Mouse (Mus musculus) limb, embryonic 14.5 days (tissue): ENCODE measurements at regions not wholly inside any gene's neighbourhood (a gene's known extent, or its start where the extent isn't known, plus 50 kb on each side); places are given as distances from the start of the nearest gene placed in this dataset. TPM values are rescaled to one million over a fixed set of nuclear protein-coding genes. Genes with fewer than 3 reads are reported as not detected.

ENCODE experiments used
- ATAC-seq: fragments of 200-750 bp; cut with Nextera tagmentation; 2 replicates; pipeline ENCODE4 v1.8.0; 2017; ENCODE audit warnings: low read depth, moderate number of reproducible peaks, moderate TSS enrichment; ENCODE audit not compliant: low FRiP score
- DNase-seq: peaks from one replicate; pipeline ENCODE4 v3.0.0-alpha.2; 2015; ENCODE audit warnings: low spot score
- H3K27ac ChIP-seq: fragments of 300-500 bp; sonication (generic); replicated peaks from 2 replicates; pipeline ENCODE4 v1.5.1; 2014; ENCODE audit warnings: low read depth, mild to moderate bottlenecking, low read length, moderate library complexity, mixed read lengths
- H3K27me3 ChIP-seq: fragments of 300-500 bp; sonication (generic); 2 replicates; pipeline ENCODE4 v1.6.1; 2014; ENCODE audit warnings: low read length, mixed read lengths; ENCODE audit not compliant: control insufficient read depth, insufficient read depth
- H3K36me3 ChIP-seq: fragments of 300-500 bp; sonication (generic); 2 replicates; pipeline ENCODE4 v1.6.1; 2014; ENCODE audit warnings: mild to moderate bottlenecking, low read length, moderate library complexity, mixed read lengths; ENCODE audit not compliant: control insufficient read depth, insufficient read depth
- H3K4me1 ChIP-seq: fragments of 300-500 bp; sonication (generic); 2 replicates; pipeline ENCODE4 v1.6.1; 2014; ENCODE audit warnings: antibody characterized with exemption, low read length, mixed read lengths; ENCODE audit not compliant: control insufficient read depth, insufficient read depth
- H3K4me2 ChIP-seq: fragments of 300-500 bp; sonication (generic); replicated peaks from 2 replicates; pipeline ENCODE4 v1.6.1; 2014; ENCODE audit warnings: low read depth, mild to moderate bottlenecking, low read length, moderate library complexity; ENCODE audit not compliant: severe bottlenecking
- H3K4me3 ChIP-seq: fragments of 300-500 bp; sonication (generic); replicated peaks from 2 replicates; pipeline ENCODE4 v1.5.1; 2014; ENCODE audit warnings: low read length
- H3K9ac ChIP-seq: fragments of 300-500 bp; sonication (generic); 2 replicates; pipeline ENCODE4 v1.6.1; 2014; ENCODE audit warnings: mild to moderate bottlenecking, low read depth, low read length, moderate library complexity; ENCODE audit not compliant: severe bottlenecking
- H3K9me3 ChIP-seq: fragments of 300-500 bp; sonication (generic); 2 replicates; pipeline ENCODE4 v1.6.1; 2016; ENCODE audit warnings: low read length; ENCODE audit not compliant: control insufficient read depth
- POLR2A ChIP-seq: fragments of 200-500 bp; IDR thresholded peaks from 2 replicates; pipeline ENCODE4 v1.8.0; 2012; ENCODE audit warnings: inconsistent platforms, mild to moderate bottlenecking, moderate library complexity, borderline replicate concordance; ENCODE audit not compliant: insufficient read depth, insufficient read length; ENCODE audit errors: extremely low read depth
- WGBS: fragments of 180-500 bp; shearing (Covaris S2); extraction: QIAGEN DNeasy Blood & Tissue Kit; methylation state at CpG from one replicate; pipeline ENCODE4 v1.1.7; 2014; 5-methylcytosine and 5-hydroxymethylcytosine counted together
- microRNA-seq: library from miRNA; unstranded; fragments of <30 nt; microRNA quantifications from one replicate; pipeline ENCODE4, GENCODE M21; 2016

- WGBS: 58% methylated on average over 1 of the region's 1 CpGs
- Histone ChIP-seq H3K27me3 (no peaks in the 10 kb centered on the region), H3K9ac (no peak overlapping the region), H3K4me3 (no peak overlapping the region), H3K4me2 (no peak overlapping the region), H3K4me1 (no peaks in the 10 kb centered on the region), H3K9me3 (no peaks in the 10 kb centered on the region), H3K27ac (no peak overlapping the region), H3K36me3 (no peaks in the 10 kb centered on the region)
- no peak for DNase-seq
- no peak for TF ChIP-seq POLR2A
- no peak for ATAC-seq
Measured at GRCm38 (mm10) chr14:111403555-111403954, 271.3 kb upstream of the Slitrk5 start.

GRCm38 (mm10) chr14:111413543-111413942, 261.4 kb upstream of the Slitrk5 start:
- no peaks in the 10 kb centered on the region for H3K27me3 ChIP-seq
- no peak overlapping the region for H3K4me2 ChIP-seq
- no peaks in the 10 kb centered on the region for H3K36me3 ChIP-seq
- no peak overlapping the region for H3K9ac ChIP-seq
- DNase-seq: no peak
- 83% methylated on average over 3 of the region's 3 CpGs for WGBS
- no peaks in the 10 kb centered on the region for H3K4me1 ChIP-seq
- no peak overlapping the region for H3K27ac ChIP-seq
- no peak for TF ChIP-seq POLR2A
- H3K9me3 ChIP-seq: no peaks in the 10 kb centered on the region
- no peak overlapping the region for H3K4me3 ChIP-seq
- ATAC-seq: no peak

GRCm38 (mm10) chr14:111418531-111418930, 256.4 kb upstream of the Slitrk5 start:
- H3K36me3 ChIP-seq: no peaks in the 10 kb centered on the region
- no peak for ATAC-seq
- H3K4me2 ChIP-seq: no peak overlapping the region
- no peaks in the 10 kb centered on the region for H3K27me3 ChIP-seq
- TF ChIP-seq POLR2A: no peak
- 83% methylated on average over 3 of the region's 3 CpGs for WGBS
- H3K4me3 ChIP-seq: no peak overlapping the region
- H3K4me1 ChIP-seq: no peaks in the 10 kb centered on the region
- H3K27ac ChIP-seq: no peak overlapping the region
- no peak for DNase-seq
- no peak overlapping the region for H3K9ac ChIP-seq
- no peaks in the 10 kb centered on the region for H3K9me3 ChIP-seq

GRCm38 (mm10) chr14:111429101-111429857, 245.6 kb upstream of the Slitrk5 start:
- ATAC-seq (no peak), DNase-seq (no peak)
- H3K4me3 ChIP-seq: no peak overlapping the region
- no peaks in the 10 kb centered on the region for H3K4me1 ChIP-seq
- no peak overlapping the region for H3K27ac ChIP-seq
- no peak for TF ChIP-seq POLR2A
- no peaks in the 10 kb centered on the region for H3K36me3 ChIP-seq
- no peak overlapping the region for H3K4me2 ChIP-seq
- no peak overlapping the region for H3K9ac ChIP-seq
- H3K27me3 ChIP-seq: no peaks in the 10 kb centered on the region
- H3K9me3 ChIP-seq: no peaks in the 10 kb centered on the region
- 75% methylated on average over 2 of the region's 2 CpGs for WGBS

Small RNA genes in the stretch of these regions (microRNA-seq; reads per million reads assigned to microRNA genes)
- gene Gm22802: not detected
